Mouse (Mus musculus): ENCODE results near the gene Phka2. TPM values are rescaled to one million over a fixed set of nuclear protein-coding genes. Genes with fewer than 3 reads are reported as not detected.
A peak's percentile ranks its signal among the peaks of the same experiment; 100 is the strongest.

The Phka2 gene
- polyA plus RNA-seq, 1 experiment from 2014 or later: 16.6 TPM

GRCm38 (mm10) chrX:160542772-160543171 lies 40.8 kb downstream of the Phka2 start:
- Histone ChIP-seq H3K4me2 (no peak overlapping the region), H3K4me3 (no peak overlapping the region), H3K4me1 (no peaks in the 10 kb centered on the region), H3K9me3 (no peaks in the 10 kb centered on the region), H3K27me3 (no peaks in the 10 kb centered on the region), H3K27ac (no peak overlapping the region), H3K36me3 (peaks cover 9% of the 10 kb centered on the region; the same call in 1 of the 2 replicates), H3K9ac (no peak overlapping the region)
- ATAC-seq (ENCODE audit: insufficient number of reproducible peaks, low FRiP score, low TSS enrichment, low read depth): no peak
- WGBS: 59% methylated on average over 2 of the region's 2 CpGs

DNA sequence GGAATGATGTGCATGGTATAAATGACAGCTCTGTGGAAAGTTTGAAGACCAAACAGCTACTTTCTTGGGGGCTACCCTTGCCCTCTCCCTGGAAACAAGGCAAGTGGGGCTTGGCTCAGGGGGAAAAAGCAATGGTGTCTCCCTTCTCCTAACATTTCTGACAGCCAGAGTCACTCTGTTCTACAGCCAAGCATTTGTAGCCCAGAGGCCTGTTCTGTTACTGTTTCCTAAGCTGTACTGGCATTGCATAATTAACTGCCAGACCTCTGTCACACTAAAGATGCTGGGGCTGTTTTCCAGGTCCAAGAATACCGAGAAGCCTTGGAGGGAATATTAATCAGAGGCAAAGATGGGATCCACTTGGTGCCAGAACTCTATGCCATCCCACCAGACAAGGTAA lies 46.9 kb downstream of the Phka2 start:
- H3K4me2 ChIP-seq: no peak overlapping the region
- no peaks in the 10 kb centered on the region; the same call in 1 of the 2 replicates for H3K27me3 ChIP-seq
- no peaks in the 10 kb centered on the region for H3K9me3 ChIP-seq
- no peak overlapping the region for H3K9ac ChIP-seq
- H3K4me1 ChIP-seq: no peaks in the 10 kb centered on the region
- 58% methylated on average over 1 of the region's 1 CpGs for WGBS
- H3K4me3 ChIP-seq: no peak overlapping the region
- H3K36me3 ChIP-seq: peaks cover 4% of the 10 kb centered on the region; the same call in 1 of the 2 replicates
- no peak for ATAC-seq (ENCODE audit: insufficient number of reproducible peaks, low FRiP score, low TSS enrichment, low read depth)
- H3K27ac ChIP-seq: no peak overlapping the region

DNA sequence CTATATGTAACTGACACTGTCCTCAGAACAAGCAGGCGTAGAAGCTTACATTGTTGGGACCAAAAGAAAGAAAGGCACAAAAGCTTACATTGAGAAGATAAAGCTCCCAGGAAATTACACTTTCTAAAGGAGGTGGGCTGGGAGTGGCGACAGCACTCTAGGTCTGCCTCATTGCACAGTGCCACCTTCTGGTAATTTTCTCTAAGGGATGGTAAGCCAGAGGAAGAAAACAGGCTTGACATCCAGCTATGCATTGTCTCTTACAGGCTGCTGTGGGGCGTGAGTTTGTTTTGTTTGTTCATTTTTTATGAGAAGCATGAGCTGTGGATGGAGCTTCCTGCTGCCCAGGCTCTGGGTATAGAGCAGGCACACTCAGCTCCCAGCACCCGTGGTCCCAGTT lies 50.1 kb downstream of the Phka2 start:
- no peaks in the 10 kb centered on the region for H3K4me1 ChIP-seq
- no peak for ATAC-seq (ENCODE audit: insufficient number of reproducible peaks, low FRiP score, low TSS enrichment, low read depth)
- H3K4me3 ChIP-seq: no peak overlapping the region
- H3K9ac ChIP-seq: no peak overlapping the region
- H3K36me3 ChIP-seq: no peaks in the 10 kb centered on the region
- H3K27ac ChIP-seq: no peak overlapping the region
- H3K9me3 ChIP-seq: no peaks in the 10 kb centered on the region
- WGBS: 62% methylated on average over 4 of the region's 4 CpGs
- H3K4me2 ChIP-seq: no peak overlapping the region
- peaks cover 13% of the 10 kb centered on the region for H3K27me3 ChIP-seq

DNA sequence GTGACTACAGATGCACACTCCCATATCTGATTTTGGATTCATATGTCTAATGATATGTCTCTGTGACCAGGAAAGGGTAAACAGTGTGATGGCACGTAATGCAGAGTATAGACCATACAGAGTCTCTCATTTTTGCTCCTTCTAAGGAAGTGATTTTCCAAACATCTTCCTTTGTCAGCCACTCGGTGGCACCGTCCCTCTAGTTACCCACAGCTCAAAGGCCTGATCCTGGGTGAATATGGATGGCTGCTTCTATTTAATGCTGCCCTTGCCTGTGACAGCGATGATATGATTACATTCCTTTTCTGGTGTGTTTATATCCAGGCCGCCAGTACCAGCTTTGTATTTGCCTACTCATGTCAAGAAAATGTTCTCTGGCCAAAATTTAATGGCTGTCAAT lies 81.6 kb downstream of the Phka2 start:
- WGBS: 79% methylated on average over 5 of the region's 5 CpGs
- Histone ChIP-seq H3K4me2 (no peak overlapping the region), H3K9me3 (no peaks in the 10 kb centered on the region), H3K9ac (no peak overlapping the region), H3K27me3 (peaks cover 9% of the 10 kb centered on the region; the same call in 1 of the 2 replicates), H3K36me3 (0 out of 2 replicates have a peak, but pooled peaks cover 5% of the 10 kb centered on the region), H3K27ac (no peak overlapping the region), H3K4me3 (no peak overlapping the region), H3K4me1 (no peaks in the 10 kb centered on the region)
- no peak for ATAC-seq (ENCODE audit: insufficient number of reproducible peaks, low FRiP score, low TSS enrichment, low read depth)

- Histone ChIP-seq H3K9ac (no peak overlapping the region), H3K4me3 (no peak overlapping the region), H3K36me3 (0 out of 2 replicates have a peak, but pooled peaks cover 5% of the 10 kb centered on the region), H3K27ac (no peak overlapping the region), H3K4me1 (no peaks in the 10 kb centered on the region), H3K9me3 (no peaks in the 10 kb centered on the region), H3K4me2 (no peak overlapping the region), H3K27me3 (peaks cover 6% of the 10 kb centered on the region; the same call in 1 of the 2 replicates)
- WGBS: 88% methylated on average over 4 of the region's 4 CpGs
- no peak for ATAC-seq (ENCODE audit: insufficient number of reproducible peaks, low FRiP score, low TSS enrichment, low read depth)
These were observed 82.3 kb downstream of the Phka2 start for GRCm38 (mm10) chrX:160584148-160584838.

- H3K27me3 ChIP-seq: peaks cover 6% of the 10 kb centered on the region; the same call in 1 of the 2 replicates
- H3K36me3 ChIP-seq: 0 out of 2 replicates have a peak, but pooled peaks cover 5% of the 10 kb centered on the region
- H3K4me3 ChIP-seq: no peak overlapping the region
- no peaks in the 10 kb centered on the region for H3K9me3 ChIP-seq
- H3K4me1 ChIP-seq: no peaks in the 10 kb centered on the region
- H3K27ac ChIP-seq: no peak overlapping the region
- no peak overlapping the region for H3K4me2 ChIP-seq
- no peak overlapping the region for H3K9ac ChIP-seq
- no peak for ATAC-seq (ENCODE audit: insufficient number of reproducible peaks, low FRiP score, low TSS enrichment, low read depth)
- WGBS: 55% methylated on average over 1 of the region's 1 CpGs
These were observed 83.1 kb downstream of the Phka2 start for GRCm38 (mm10) chrX:160585110-160585509.

- Histone ChIP-seq H3K9me3 (no peaks in the 10 kb centered on the region), H3K9ac (no peak overlapping the region), H3K36me3 (0 out of 2 replicates have a peak, but pooled peaks cover 5% of the 10 kb centered on the region), H3K27ac (no peak overlapping the region), H3K27me3 (peaks cover 11% of the 10 kb centered on the region; the same call in 1 of the 2 replicates), H3K4me3 (no peak overlapping the region), H3K4me2 (no peak overlapping the region), H3K4me1 (no peaks in the 10 kb centered on the region)
- 80% methylated on average over 4 of the region's 4 CpGs for WGBS
- ATAC-seq (ENCODE audit: insufficient number of reproducible peaks, low FRiP score, low TSS enrichment, low read depth): no peak
These were observed 86.6 kb downstream of the Phka2 start for GRCm38 (mm10) chrX:160588523-160588922.

GRCm38 (mm10) chrX:160590147-160590546 lies 88.2 kb downstream of the Phka2 start:
- H3K9me3 ChIP-seq: no peaks in the 10 kb centered on the region
- no peak overlapping the region for H3K4me3 ChIP-seq
- H3K27ac ChIP-seq: no peak overlapping the region
- H3K27me3 ChIP-seq: peaks cover 11% of the 10 kb centered on the region; the same call in 1 of the 2 replicates
- H3K36me3 ChIP-seq: 0 out of 2 replicates have a peak, but pooled peaks cover 5% of the 10 kb centered on the region
- no peaks in the 10 kb centered on the region for H3K4me1 ChIP-seq
- H3K4me2 ChIP-seq: no peak overlapping the region
- no peak for ATAC-seq (ENCODE audit: insufficient number of reproducible peaks, low FRiP score, low TSS enrichment, low read depth)
- H3K9ac ChIP-seq: no peak overlapping the region
- 96% methylated on average over 7 of the region's 7 CpGs for WGBS

DNA sequence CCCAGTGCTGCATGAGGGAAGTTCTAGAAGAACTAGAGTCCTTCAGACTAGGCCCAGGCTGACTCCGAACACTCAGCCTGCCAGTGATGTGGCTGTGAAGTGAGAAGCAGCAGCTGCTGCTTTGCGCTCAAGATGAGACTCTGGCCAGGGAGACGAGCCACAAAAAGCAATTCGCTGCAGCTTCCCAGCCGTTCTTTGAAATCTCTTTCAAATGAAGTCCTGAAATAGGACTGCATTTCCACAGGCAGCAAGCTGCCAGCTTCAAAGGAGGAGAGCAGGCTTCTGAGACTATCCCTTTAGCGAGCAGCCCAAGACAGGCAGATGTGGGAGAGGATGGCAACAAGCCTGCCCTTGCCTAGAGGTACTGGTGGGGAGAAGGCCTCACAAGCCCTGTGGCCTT lies 91.0 kb downstream of the Phka2 start:
- 84% methylated on average over 6 of the region's 6 CpGs for WGBS
- Histone ChIP-seq H3K27ac (no peak overlapping the region), H3K9ac (no peak overlapping the region), H3K36me3 (no peaks in the 10 kb centered on the region), H3K4me2 (no peak overlapping the region), H3K27me3 (peaks cover 14% of the 10 kb centered on the region), H3K4me1 (no peaks in the 10 kb centered on the region), H3K9me3 (no peaks in the 10 kb centered on the region), H3K4me3 (no peak overlapping the region)
- ATAC-seq (ENCODE audit: insufficient number of reproducible peaks, low FRiP score, low TSS enrichment, low read depth): no peak

- H3K27ac ChIP-seq: no peak overlapping the region
- no peaks in the 10 kb centered on the region for H3K9me3 ChIP-seq
- no peak overlapping the region for H3K4me3 ChIP-seq
- H3K4me1 ChIP-seq: peaks cover 10% of the 10 kb centered on the region; the same call in 1 of the 2 replicates
- H3K36me3 ChIP-seq: no peaks in the 10 kb centered on the region
- no peak overlapping the region for H3K4me2 ChIP-seq
- WGBS: 63% methylated on average over 2 of the region's 2 CpGs
- no peak for ATAC-seq (ENCODE audit: insufficient number of reproducible peaks, low FRiP score, low TSS enrichment, low read depth)
- peaks cover 13% of the 10 kb centered on the region; the same call in 1 of the 2 replicates for H3K27me3 ChIP-seq
- no peak overlapping the region for H3K9ac ChIP-seq
These were observed 96.1 kb downstream of the Phka2 start for GRCm38 (mm10) chrX:160598055-160598454.

- ATAC-seq (ENCODE audit: insufficient number of reproducible peaks, low FRiP score, low TSS enrichment, low read depth): peak; percentile 83
- H3K4me3 ChIP-seq: no peak overlapping the region
- peaks cover 10% of the 10 kb centered on the region; the same call in 1 of the 2 replicates for H3K4me1 ChIP-seq
- H3K27me3 ChIP-seq: peaks cover 13% of the 10 kb centered on the region; the same call in 1 of the 2 replicates
- H3K36me3 ChIP-seq: no peaks in the 10 kb centered on the region
- H3K9ac ChIP-seq: no peak overlapping the region
- no peaks in the 10 kb centered on the region for H3K9me3 ChIP-seq
- H3K4me2 ChIP-seq: no peak overlapping the region
- H3K27ac ChIP-seq: peak overlapping the region; percentile 59; the same call in 1 of the 2 replicates
- WGBS: 39% methylated on average over 3 of the region's 3 CpGs
These were observed 96.8 kb downstream of the Phka2 start for GRCm38 (mm10) chrX:160598562-160599458.
